Mouse (Mus musculus) lung, embryonic 14.5 days (tissue): ENCODE results near the gene Gclc. TPM values are rescaled to one million over a fixed set of nuclear protein-coding genes. Genes with fewer than 3 reads are reported as not detected.
A peak's percentile ranks its signal among the peaks of the same experiment; 100 is the strongest.

Experiments used
- ATAC-seq: fragments of 200-750 bp; cut with Nextera tagmentation; 2 replicates; pipeline ENCODE4 v1.8.0; 2017; ENCODE audit warnings: mild to moderate bottlenecking, moderate TSS enrichment, moderate library complexity; ENCODE audit not compliant: insufficient read depth
- DNase-seq: peaks from one replicate; pipeline ENCODE4 v3.0.0-alpha.2; 2015
- H3K27ac ChIP-seq: fragments of 300-500 bp; sonication (generic); 2 replicates; pipeline ENCODE4 v1.5.1; 2014; ENCODE audit warnings: low read depth, mild to moderate bottlenecking, moderate library complexity
- H3K27me3 ChIP-seq: fragments of 300-500 bp; sonication (generic); 2 replicates; pipeline ENCODE4 v1.6.1; 2014; ENCODE audit warnings: low read length, control low read depth; ENCODE audit not compliant: insufficient read depth
- H3K36me3 ChIP-seq: fragments of 300-500 bp; sonication (generic); 2 replicates; pipeline ENCODE4 v1.6.1; 2014; ENCODE audit warnings: control low read depth; ENCODE audit not compliant: insufficient read depth
- H3K4me1 ChIP-seq: fragments of 300-500 bp; sonication (generic); 2 replicates; pipeline ENCODE4 v1.6.1; 2014; ENCODE audit warnings: antibody characterized with exemption, control low read depth; ENCODE audit not compliant: insufficient read depth
- H3K4me2 ChIP-seq: fragments of 300-500 bp; sonication (generic); 2 replicates; pipeline ENCODE4 v1.6.1; 2014; ENCODE audit warnings: mild to moderate bottlenecking
- H3K4me3 ChIP-seq: fragments of 300-500 bp; sonication (generic); 2 replicates; pipeline ENCODE4 v1.5.1; 2014; ENCODE audit warnings: low read depth, low read length
- H3K9ac ChIP-seq: fragments of 300-500 bp; sonication (generic); 2 replicates; pipeline ENCODE4 v1.6.1; 2014
- H3K9me3 ChIP-seq: fragments of 300-500 bp; sonication (generic); 2 replicates; pipeline ENCODE4 v1.6.1; 2016; ENCODE audit warnings: low read depth, low read length, control low read depth
- CTCF ChIP-seq: IDR thresholded peaks from 2 replicates; pipeline ENCODE4 v1.5.1; 2016; ENCODE audit warnings: antibody characterized with exemption, low read depth
- WGBS: fragments of 180-500 bp; shearing (Covaris S2); extraction: QIAGEN DNeasy Blood & Tissue Kit; methylation state at CpG from one replicate; pipeline ENCODE4 v1.1.7; 2014; 5-methylcytosine and 5-hydroxymethylcytosine counted together
- polyA plus RNA-seq: library from polyadenylated mRNA; unstranded; fragments of >200 nt; fragmentation: Nextera tagmentation; extraction: Ambion mirVana; gene quantifications from 2 replicates; pipeline ENCODE4 v1.2.1, GENCODE M21; 2014

The Gclc gene
- polyA plus RNA-seq, result 20.4 and 21.2 TPM in 2 replicates

GRCm38 (mm10) chr9:77753853-77754727, at the start of gene Gclc:
Gene Gclc (plus strand): TSS chr9:77754535.
- TF ChIP-seq CTCF, result no peak
- peak within 1 kb of the TSS; percentile 79 for H3K4me2 ChIP-seq
- H3K4me1 ChIP-seq, result 0 out of 2 replicates have a peak, but pooled peaks cover 4% of the 10 kb centered on the region
- peak; percentile 93 for DNase-seq
- WGBS, result 7% methylated on average over 54 of the region's 54 CpGs
- peak within 1 kb of the TSS; percentile 76 for H3K9ac ChIP-seq
- H3K9me3 ChIP-seq, result no peaks in the 10 kb centered on the region
- no peaks in the 10 kb centered on the region for H3K27me3 ChIP-seq
- ATAC-seq, result peak; percentile 78
- H3K36me3 ChIP-seq, result no peaks in the 10 kb centered on the region
- peak within 1 kb of the TSS; percentile 76 for H3K4me3 ChIP-seq
- peak within 1 kb of the TSS; percentile 80 for H3K27ac ChIP-seq

- 74% methylated on average over 6 of the region's 6 CpGs for WGBS
- DNase-seq (no peak), ATAC-seq (no peak)
- Histone ChIP-seq H3K4me1 (no peaks in the 10 kb centered on the region), H3K4me3 (no peak overlapping the region), H3K36me3 (no peaks in the 10 kb centered on the region), H3K27ac (no peak overlapping the region), H3K4me2 (no peak overlapping the region), H3K9me3 (no peaks in the 10 kb centered on the region), H3K27me3 (no peaks in the 10 kb centered on the region), H3K9ac (no peak overlapping the region)
- no peak for TF ChIP-seq CTCF
These were observed 47.8 kb upstream of the Gclc start for GRCm38 (mm10) chr9:77706515-77706914.

- no peak overlapping the region for H3K9ac ChIP-seq
- no peak overlapping the region for H3K4me3 ChIP-seq
- no peak for TF ChIP-seq CTCF
- H3K4me2 ChIP-seq, result no peak overlapping the region
- H3K9me3 ChIP-seq, result no peaks in the 10 kb centered on the region
- DNase-seq (no peak), ATAC-seq (no peak)
- no peaks in the 10 kb centered on the region for H3K36me3 ChIP-seq
- no peak overlapping the region for H3K27ac ChIP-seq
- no peaks in the 10 kb centered on the region for H3K4me1 ChIP-seq
- H3K27me3 ChIP-seq, result no peaks in the 10 kb centered on the region
- WGBS, result 61% methylated on average over 9 of the region's 9 CpGs
These were observed 46.7 kb upstream of the Gclc start for GRCm38 (mm10) chr9:77707433-77708139.

GRCm38 (mm10) chr9:77708950-77709349, 45.4 kb upstream of the Gclc start:
- no peak overlapping the region for H3K27ac ChIP-seq
- 68% methylated on average over 5 of the region's 5 CpGs for WGBS
- H3K9ac ChIP-seq, result no peak overlapping the region
- DNase-seq (no peak), ATAC-seq (no peak)
- no peak overlapping the region for H3K4me3 ChIP-seq
- no peak for TF ChIP-seq CTCF
- no peaks in the 10 kb centered on the region for H3K9me3 ChIP-seq
- no peaks in the 10 kb centered on the region for H3K36me3 ChIP-seq
- H3K27me3 ChIP-seq, result no peaks in the 10 kb centered on the region
- H3K4me1 ChIP-seq, result no peaks in the 10 kb centered on the region
- H3K4me2 ChIP-seq, result no peak overlapping the region

GRCm38 (mm10) chr9:77711021-77711569, 43.2 kb upstream of the Gclc start:
- Histone ChIP-seq H3K27me3 (no peaks in the 10 kb centered on the region), H3K27ac (no peak overlapping the region), H3K9me3 (no peaks in the 10 kb centered on the region), H3K4me3 (no peak overlapping the region), H3K9ac (no peak overlapping the region), H3K4me2 (no peak overlapping the region), H3K4me1 (no peaks in the 10 kb centered on the region), H3K36me3 (no peaks in the 10 kb centered on the region)
- DNase-seq, result no peak
- 80% methylated on average over 5 of the region's 5 CpGs for WGBS
- ATAC-seq, result no peak
- no peak for TF ChIP-seq CTCF

- Histone ChIP-seq H3K4me3 (no peak overlapping the region), H3K9ac (no peak overlapping the region), H3K9me3 (no peaks in the 10 kb centered on the region), H3K27me3 (no peaks in the 10 kb centered on the region), H3K36me3 (no peaks in the 10 kb centered on the region), H3K27ac (no peak overlapping the region), H3K4me2 (no peak overlapping the region), H3K4me1 (no peaks in the 10 kb centered on the region)
- DNase-seq, result no peak
- no peak for TF ChIP-seq CTCF
- WGBS, result 43% methylated on average over 3 of the region's 3 CpGs
- no peak for ATAC-seq
These were observed 41.5 kb upstream of the Gclc start for GRCm38 (mm10) chr9:77712816-77713215.

- 72% methylated on average over 5 of the region's 5 CpGs for WGBS
- DNase-seq (no peak), ATAC-seq (no peak)
- H3K4me2 ChIP-seq, result no peak overlapping the region
- no peak for TF ChIP-seq CTCF
- H3K27me3 ChIP-seq, result no peaks in the 10 kb centered on the region
- H3K27ac ChIP-seq, result no peak overlapping the region
- no peaks in the 10 kb centered on the region for H3K9me3 ChIP-seq
- H3K9ac ChIP-seq, result no peak overlapping the region
- H3K4me1 ChIP-seq, result no peaks in the 10 kb centered on the region
- no peak overlapping the region for H3K4me3 ChIP-seq
- no peaks in the 10 kb centered on the region for H3K36me3 ChIP-seq
These were observed 41.0 kb upstream of the Gclc start for GRCm38 (mm10) chr9:77713301-77713700.
